Mouse (Mus musculus) liver, embryonic 12.5 days (tissue): ENCODE measurements around the gene Auts2. TPM values are rescaled to one million over a fixed set of nuclear protein-coding genes. Genes with fewer than 3 reads are reported as not detected.

ENCODE experiments used
- ATAC-seq: fragments of 200-750 bp; cut with Nextera tagmentation; 2 replicates; pipeline ENCODE4 v1.8.0; 2017; ENCODE audit warnings: moderate number of reproducible peaks, mild to moderate bottlenecking, moderate library complexity
- H3K27ac ChIP-seq: fragments of 300-500 bp; sonication (generic); 2 replicates; pipeline ENCODE4 v1.5.1; 2016; ENCODE audit warnings: mild to moderate bottlenecking
- H3K27me3 ChIP-seq: fragments of 300-500 bp; sonication (generic); replicated peaks from 2 replicates; pipeline ENCODE4 v1.6.1; 2016; ENCODE audit warnings: mild to moderate bottlenecking, moderate library complexity
- H3K36me3 ChIP-seq: fragments of 300-500 bp; sonication (generic); 2 replicates; pipeline ENCODE4 v1.6.1; 2016; ENCODE audit warnings: mild to moderate bottlenecking, moderate library complexity
- H3K4me1 ChIP-seq: fragments of 300-500 bp; sonication (generic); 2 replicates; pipeline ENCODE4 v1.6.1; 2016
- H3K4me2 ChIP-seq: fragments of 300-500 bp; sonication (generic); 2 replicates; pipeline ENCODE4 v1.6.1; 2016; ENCODE audit warnings: mild to moderate bottlenecking, moderate library complexity
- H3K4me3 ChIP-seq: fragments of 300-500 bp; sonication (generic); 2 replicates; pipeline ENCODE4 v1.5.1; 2016; ENCODE audit warnings: mild to moderate bottlenecking, moderate library complexity
- H3K9ac ChIP-seq: fragments of 300-500 bp; sonication (generic); 2 replicates; pipeline ENCODE4 v1.6.1; 2016; ENCODE audit warnings: mild to moderate bottlenecking, moderate library complexity
- H3K9me3 ChIP-seq: fragments of 300-500 bp; sonication (generic); replicated peaks from 2 replicates; pipeline ENCODE4 v1.6.1; 2016; ENCODE audit warnings: mild to moderate bottlenecking, moderate library complexity
- WGBS: fragments of 180-500 bp; shearing (Covaris S2); methylation state at CpG from one replicate; pipeline ENCODE4 v1.1.7; 2016; ENCODE audit not compliant: insufficient replicate concordance; 5-methylcytosine and 5-hydroxymethylcytosine counted together
- polyA plus RNA-seq: library from polyadenylated mRNA; unstranded; fragments of >200 nt; fragmentation: Nextera tagmentation; extraction: Ambion mirVana; gene quantifications from 2 replicates; pipeline ENCODE4 v1.2.1, GENCODE M21; 2016

The Auts2 gene
- polyA plus RNA-seq, 1 experiment from 2014 or later: 4.4 TPM

GRCm38 (mm10) chr5:131646192-131646775, 896.9 kb downstream of the Auts2 start:
- 72% methylated on average over 10 of the region's 10 CpGs for WGBS

GRCm38 (mm10) chr5:131645341-131646191, 897.6 kb downstream of the Auts2 start:
- no peak overlapping the region for H3K4me3 ChIP-seq
- H3K4me2 ChIP-seq: no peak overlapping the region
- 84% methylated on average over 18 of the region's 18 CpGs for WGBS
- no peaks in the 10 kb centered on the region for H3K9me3 ChIP-seq
- 0 out of 2 replicates have a peak, but pooled peaks cover 3% of the 10 kb centered on the region for H3K4me1 ChIP-seq
- H3K9ac ChIP-seq: no peak overlapping the region
- no peaks in the 10 kb centered on the region for H3K36me3 ChIP-seq
- no peak for ATAC-seq
- H3K27ac ChIP-seq: no peak overlapping the region
- H3K27me3 ChIP-seq: no peaks in the 10 kb centered on the region

More at GRCm38 (mm10) chr5:131646192-131646775, 896.9 kb downstream of the Auts2 start:
- Histone ChIP-seq H3K4me2 (no peak overlapping the region), H3K9me3 (no peaks in the 10 kb centered on the region), H3K4me3 (no peak overlapping the region), H3K27ac (no peak overlapping the region), H3K9ac (no peak overlapping the region), H3K27me3 (no peaks in the 10 kb centered on the region), H3K4me1 (0 out of 2 replicates have a peak, but pooled peaks cover 3% of the 10 kb centered on the region), H3K36me3 (no peaks in the 10 kb centered on the region)
- no peak for ATAC-seq

GRCm38 (mm10) chr5:131644331-131644730, 898.8 kb downstream of the Auts2 start:
- Histone ChIP-seq H3K9me3 (no peaks in the 10 kb centered on the region), H3K27me3 (no peaks in the 10 kb centered on the region), H3K4me3 (no peak overlapping the region), H3K9ac (no peak overlapping the region), H3K4me1 (no peaks in the 10 kb centered on the region), H3K4me2 (no peak overlapping the region), H3K27ac (no peak overlapping the region), H3K36me3 (no peaks in the 10 kb centered on the region)
- ATAC-seq: no peak
- WGBS: 69% methylated on average over 6 of the region's 6 CpGs

GRCm38 (mm10) chr5:131643176-131644174, 899.7 kb downstream of the Auts2 start:
- no peaks in the 10 kb centered on the region for H3K36me3 ChIP-seq
- 70% methylated on average over 23 of the region's 23 CpGs for WGBS
- no peak overlapping the region for H3K9ac ChIP-seq
- H3K4me2 ChIP-seq: no peak overlapping the region
- no peaks in the 10 kb centered on the region for H3K4me1 ChIP-seq
- H3K27ac ChIP-seq: no peak overlapping the region
- no peaks in the 10 kb centered on the region for H3K27me3 ChIP-seq
- ATAC-seq: no peak
- H3K9me3 ChIP-seq: no peaks in the 10 kb centered on the region
- no peak overlapping the region for H3K4me3 ChIP-seq

GRCm38 (mm10) chr5:131642752-131643151, 900.4 kb downstream of the Auts2 start:
- Histone ChIP-seq H3K27me3 (no peaks in the 10 kb centered on the region), H3K27ac (no peak overlapping the region), H3K36me3 (no peaks in the 10 kb centered on the region), H3K4me3 (no peak overlapping the region), H3K9me3 (no peaks in the 10 kb centered on the region), H3K4me2 (no peak overlapping the region), H3K4me1 (no peaks in the 10 kb centered on the region), H3K9ac (no peak overlapping the region)
- WGBS: 68% methylated on average over 2 of the region's 2 CpGs
- ATAC-seq: no peak

GRCm38 (mm10) chr5:131636431-131636830, 906.7 kb downstream of the Auts2 start:
- 38% methylated on average over 5 of the region's 5 CpGs for WGBS
- H3K4me1 ChIP-seq: no peaks in the 10 kb centered on the region

GRCm38 (mm10) chr5:131634731-131635130, 908.4 kb downstream of the Auts2 start:
- Histone ChIP-seq H3K4me1 (peaks cover 3% of the 10 kb centered on the region; the same call in 1 of the 2 replicates), H3K36me3 (no peaks in the 10 kb centered on the region), H3K9me3 (no peaks in the 10 kb centered on the region), H3K4me3 (no peak overlapping the region), H3K27me3 (no peaks in the 10 kb centered on the region), H3K9ac (no peak overlapping the region), H3K4me2 (no peak overlapping the region), H3K27ac (no peak overlapping the region)
- ATAC-seq: no peak
- 93% methylated on average over 7 of the region's 7 CpGs for WGBS

More at GRCm38 (mm10) chr5:131636431-131636830, 906.7 kb downstream of the Auts2 start:
- H3K9ac ChIP-seq: no peak overlapping the region
- H3K4me3 ChIP-seq: no peak overlapping the region
- H3K27me3 ChIP-seq: no peaks in the 10 kb centered on the region
- H3K27ac ChIP-seq: no peak overlapping the region
- no peaks in the 10 kb centered on the region for H3K9me3 ChIP-seq
- H3K4me2 ChIP-seq: no peak overlapping the region
- ATAC-seq: no peak
- no peaks in the 10 kb centered on the region for H3K36me3 ChIP-seq

GRCm38 (mm10) chr5:131631998-131632379, 911.2 kb downstream of the Auts2 start:
- Histone ChIP-seq H3K4me1 (peaks cover 3% of the 10 kb centered on the region; the same call in 1 of the 2 replicates), H3K4me2 (no peak overlapping the region), H3K9ac (no peak overlapping the region), H3K27me3 (no peaks in the 10 kb centered on the region), H3K36me3 (no peaks in the 10 kb centered on the region), H3K9me3 (no peaks in the 10 kb centered on the region), H3K27ac (no peak overlapping the region), H3K4me3 (no peak overlapping the region)
- no peak for ATAC-seq
- WGBS: 50% methylated on average over 4 of the region's 4 CpGs

- Histone ChIP-seq H3K27me3 (no peaks in the 10 kb centered on the region), H3K27ac (no peak overlapping the region), H3K4me3 (no peak overlapping the region), H3K4me2 (no peak overlapping the region), H3K9me3 (no peaks in the 10 kb centered on the region), H3K36me3 (no peaks in the 10 kb centered on the region), H3K4me1 (peaks cover 3% of the 10 kb centered on the region; the same call in 1 of the 2 replicates), H3K9ac (no peak overlapping the region)
- no peak for ATAC-seq
- 44% methylated on average over 12 of the region's 12 CpGs for WGBS
Observed at GRCm38 (mm10) chr5:131631038-131631997, 911.8 kb downstream of the Auts2 start.

GRCm38 (mm10) chr5:131630577-131630976, 912.6 kb downstream of the Auts2 start:
- no peaks in the 10 kb centered on the region for H3K9me3 ChIP-seq
- H3K27ac ChIP-seq: no peak overlapping the region
- H3K4me3 ChIP-seq: no peak overlapping the region
- H3K4me2 ChIP-seq: no peak overlapping the region
- no peaks in the 10 kb centered on the region for H3K27me3 ChIP-seq
- no peak overlapping the region for H3K9ac ChIP-seq
- no peak for ATAC-seq
- H3K4me1 ChIP-seq: peaks cover 3% of the 10 kb centered on the region; the same call in 1 of the 2 replicates
- no peaks in the 10 kb centered on the region for H3K36me3 ChIP-seq
- WGBS: 27% methylated on average over 7 of the region's 7 CpGs
